Mouse (Mus musculus): ENCODE measurements around the gene Ghr.

- no peak for TF ChIP-seq POLR2A (IDR thresholded peaks at IDR 0.05; ENCODE audit: low read depth, low read length)
- no peak for TF ChIP-seq CTCF (IDR thresholded peaks at IDR 0.05; ENCODE audit: extremely low read depth, insufficient read depth, insufficient read length, insufficient replicate concordance)
Measured at GRCm38 (mm10) chr15:3396149-3396548, 187.1 kb downstream of the Ghr start.
